Mouse (Mus musculus) liver, adult 2 months (tissue): Measurements from ENCODE around the gene Olfr270. TPM values are rescaled to one million over a fixed set of nuclear protein-coding genes. Genes with fewer than 3 reads are reported as not detected.

Experiments used
- DNase-seq: peaks from one replicate; pipeline ENCODE4 v3.0.0-alpha.2; 2011; ENCODE audit warnings: low read depth, low spot score; ENCODE audit errors: extremely low read depth
- H3K27ac ChIP-seq: fragments of 200-500 bp; replicated peaks from 2 replicates; pipeline ENCODE4 v1.5.1; 2012; ENCODE audit warnings: low read depth, mild to moderate bottlenecking, control low read depth, inconsistent platforms, low read length; ENCODE audit not compliant: insufficient read depth
- H3K27me3 ChIP-seq: fragments of 200-500 bp; 2 replicates; pipeline ENCODE4 v1.6.1; 2012; ENCODE audit warnings: mild to moderate bottlenecking, moderate library complexity, low read length, inconsistent platforms; ENCODE audit not compliant: control insufficient read depth, insufficient read depth
- H3K36me3 ChIP-seq: fragments of 200-500 bp; 2 replicates; pipeline ENCODE4 v1.6.1; 2012; ENCODE audit warnings: low read length, inconsistent platforms; ENCODE audit not compliant: control insufficient read depth, insufficient read depth
- H3K4me1 ChIP-seq: fragments of 200-500 bp; 2 replicates; pipeline ENCODE4 v1.6.1; 2011; ENCODE audit warnings: low read length; ENCODE audit not compliant: control insufficient read depth, insufficient read depth
- H3K4me3 ChIP-seq: fragments of 200-500 bp; 2 replicates; pipeline ENCODE4 v1.5.1; 2011; ENCODE audit warnings: low read depth, mild to moderate bottlenecking, control low read depth, low read length, moderate library complexity; ENCODE audit not compliant: insufficient read depth
- H3K79me2 ChIP-seq: fragments of 200-500 bp; 2 replicates; pipeline ENCODE4 v1.6.1; 2012; ENCODE audit warnings: inconsistent platforms, mild to moderate bottlenecking, low read length, moderate library complexity; ENCODE audit not compliant: control insufficient read depth, insufficient read depth
- H3K9ac ChIP-seq: fragments of 200-500 bp; 2 replicates; pipeline ENCODE4 v1.6.1; 2012; ENCODE audit warnings: low read depth, mild to moderate bottlenecking, control low read depth, inconsistent platforms, low read length
- CTCF ChIP-seq: fragments of 200-500 bp; IDR thresholded peaks from 2 replicates; pipeline ENCODE4 v1.5.1; 2011; ENCODE audit warnings: low read depth, low read length, control low read depth
- POLR2A ChIP-seq: fragments of 200-500 bp; IDR thresholded peaks from 2 replicates; pipeline ENCODE4 v1.6.1; 2011; ENCODE audit warnings: low read length, control low read depth; ENCODE audit not compliant: insufficient read depth; ENCODE audit errors: extremely low read depth
- WGBS: fragments of 180-500 bp; shearing (Covaris S2); methylation state at CpG from one replicate; pipeline ENCODE4 v1.1.7; 2018; 5-methylcytosine and 5-hydroxymethylcytosine counted together
- polyA plus RNA-seq: library from polyadenylated mRNA; depleted of rRNA; stranded (reverse); fragments of >200 nt; gene quantifications from 2 replicates; pipeline ENCODE4 v1.2.3, GENCODE M21; 2012; rRNA removed
- total RNA-seq: library from RNA; depleted of rRNA; stranded (reverse); fragments of >200 nt; gene quantifications from 2 replicates; pipeline ENCODE4 v1.2.3, GENCODE M21; 2014; rRNA removed

The Olfr270 gene
- total RNA-seq = not detected in 2 replicates
- polyA plus RNA-seq = not detected in 2 replicates

DNA sequence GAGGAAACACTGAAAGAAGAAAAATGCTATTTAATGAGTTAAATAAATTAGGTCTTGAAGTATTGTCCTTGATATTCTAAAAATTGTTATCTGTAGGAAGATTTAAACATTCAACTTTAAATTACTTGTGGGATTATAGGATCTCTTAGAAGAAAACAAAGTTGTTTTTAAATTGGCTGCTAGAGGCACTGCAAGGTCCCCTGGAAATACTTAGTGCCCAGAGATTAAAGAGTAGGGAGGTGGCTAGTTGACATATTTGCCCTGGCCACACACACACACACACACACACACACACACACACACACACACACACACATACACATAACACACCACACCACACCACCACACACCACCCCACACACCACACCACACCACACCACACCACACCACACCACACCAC, at the start of gene Olfr270:
Gene Olfr270 (plus strand): TSS at position 301 of the 400 bp plus-strand sequence.
- no peaks in the 10 kb centered on the region for H3K79me2 ChIP-seq
- no peak for TF ChIP-seq POLR2A
- TF ChIP-seq CTCF = no peak
- H3K27me3 ChIP-seq = no peaks in the 10 kb centered on the region
- H3K36me3 ChIP-seq = no peaks in the 10 kb centered on the region
- no peak within 1 kb of the TSS for H3K9ac ChIP-seq
- no peak within 1 kb of the TSS for H3K4me3 ChIP-seq
- DNase-seq = no peak
- H3K4me1 ChIP-seq = no peaks in the 10 kb centered on the region
- H3K27ac ChIP-seq = no peak within 1 kb of the TSS

DNA sequence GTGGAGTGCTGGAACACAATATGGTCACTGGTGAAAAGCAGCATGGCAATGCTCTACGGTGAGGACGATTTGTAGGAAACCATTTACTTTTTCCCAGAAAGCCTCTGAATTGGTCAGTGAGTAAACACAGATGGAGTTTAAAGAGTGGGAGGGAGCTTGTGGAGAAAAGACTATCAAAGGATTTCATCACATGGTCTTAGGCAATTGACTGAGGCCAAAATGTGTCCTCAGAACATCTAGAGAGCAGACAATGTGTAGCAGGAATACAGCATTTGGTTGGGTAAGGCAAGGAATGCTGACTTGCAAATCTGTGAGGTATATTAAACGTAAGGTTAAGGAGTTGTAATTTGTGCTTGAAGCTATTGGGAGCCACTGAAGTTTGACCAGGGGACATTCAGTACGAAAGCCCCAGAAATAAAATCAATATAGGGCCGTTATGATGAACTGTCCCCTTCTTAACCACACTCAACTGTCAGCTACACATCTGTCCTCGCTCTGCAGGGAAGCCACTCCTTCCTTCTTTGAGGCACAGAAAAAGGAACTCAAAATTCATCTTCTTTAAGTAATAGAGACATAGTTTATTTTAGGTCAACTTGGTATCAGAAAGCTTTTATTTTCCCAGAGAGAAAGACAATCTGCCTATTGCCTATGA, 47.6 kb upstream of the Olfr270 start:
- Histone ChIP-seq H3K4me1 (peaks cover 1% of the 10 kb centered on the region; the same call in 1 of the 2 replicates), H3K27me3 (no peaks in the 10 kb centered on the region; the same call in 1 of the 2 replicates), H3K36me3 (no peaks in the 10 kb centered on the region), H3K4me3 (no peak overlapping the region), H3K27ac (no peak overlapping the region), H3K9ac (no peak overlapping the region), H3K79me2 (no peaks in the 10 kb centered on the region)
- TF ChIP-seq POLR2A (no peak), CTCF (no peak)
- WGBS = 26% methylated on average over 6 of the region's 6 CpGs
- peak; percentile 19 for DNase-seq

DNA sequence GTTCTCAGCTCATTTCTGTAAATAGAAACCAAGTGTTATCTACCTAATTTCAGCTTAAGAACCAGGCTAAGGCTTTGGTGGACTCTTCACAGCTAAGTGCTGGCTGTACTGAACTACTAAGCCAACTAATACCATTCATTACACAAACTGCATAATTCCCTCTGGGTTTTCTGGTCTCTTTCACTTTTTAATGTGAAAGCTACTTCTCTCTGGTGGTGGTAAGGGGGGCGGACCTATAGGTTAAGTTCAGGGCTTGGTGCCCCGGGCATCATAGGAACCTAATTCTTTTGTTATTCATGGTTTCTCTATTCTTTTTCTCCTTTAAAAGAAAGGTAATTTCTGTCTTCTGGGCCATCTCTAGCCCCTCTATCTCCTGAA, 47.0 kb upstream of the Olfr270 start:
- WGBS = 84% methylated on average over 2 of the region's 2 CpGs
- no peak for TF ChIP-seq POLR2A
- no peak for TF ChIP-seq CTCF

DNA sequence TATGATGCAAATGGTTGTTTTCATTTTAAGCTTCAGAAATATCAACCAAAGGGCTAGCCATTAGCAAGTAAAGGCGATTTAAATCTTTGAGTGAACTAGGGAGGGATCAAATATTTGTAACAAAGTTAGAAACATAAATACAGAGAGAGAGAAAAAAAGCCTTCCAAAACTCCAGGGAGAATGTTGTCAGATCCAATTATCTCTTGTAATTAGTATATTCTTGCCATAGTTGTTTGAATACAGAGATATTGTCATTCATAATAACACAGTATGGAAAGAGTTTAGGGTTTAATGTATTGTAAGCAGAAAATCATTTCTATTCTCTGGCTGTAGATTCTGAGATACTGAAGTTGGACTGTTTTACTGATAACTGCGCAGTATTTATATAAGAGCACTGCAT, 45.3 kb upstream of the Olfr270 start, which contains the start of gene Olfr272:
Gene Olfr272 (minus strand): TSS at position 101 of the 400 bp plus-strand sequence.
- Histone ChIP-seq H3K27ac (no peak within 1 kb of the TSS), H3K27me3 (no peaks in the 10 kb centered on the region), H3K9ac (no peak within 1 kb of the TSS), H3K4me3 (no peak within 1 kb of the TSS), H3K4me1 (peaks cover 1% of the 10 kb centered on the region; the same call in 1 of the 2 replicates), H3K36me3 (no peaks in the 10 kb centered on the region), H3K79me2 (no peaks in the 10 kb centered on the region)
- no peak for DNase-seq
- TF ChIP-seq POLR2A = no peak
- no peak for TF ChIP-seq CTCF
- 85% methylated on average over 2 of the region's 2 CpGs for WGBS

More for the DNA sequence above, 47.0 kb upstream of the Olfr270 start:
- no peak for DNase-seq
- Histone ChIP-seq H3K79me2 (no peaks in the 10 kb centered on the region), H3K36me3 (no peaks in the 10 kb centered on the region), H3K27me3 (no peaks in the 10 kb centered on the region; the same call in 1 of the 2 replicates), H3K4me3 (no peak overlapping the region), H3K27ac (no peak overlapping the region), H3K9ac (no peak overlapping the region), H3K4me1 (peaks cover 1% of the 10 kb centered on the region; the same call in 1 of the 2 replicates)

DNA sequence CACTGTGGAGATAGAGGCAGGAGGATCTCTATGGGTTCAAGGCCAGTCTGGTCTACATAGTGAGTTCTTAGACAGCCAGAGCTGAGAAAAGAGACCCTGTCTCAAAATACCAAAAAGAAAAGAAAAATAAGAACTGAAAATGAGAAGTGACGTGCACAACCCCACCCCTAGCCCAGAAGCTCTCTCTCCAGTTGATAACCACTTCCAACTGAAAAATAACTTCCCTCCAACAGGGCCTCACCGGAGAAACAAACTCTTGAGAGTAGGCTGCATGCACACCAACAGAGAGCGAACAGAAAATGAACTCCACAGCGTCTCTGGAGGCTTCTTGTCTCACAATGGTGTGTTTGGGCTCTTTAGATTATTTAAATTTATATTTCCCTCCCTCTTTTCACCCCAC, 33.9 kb upstream of the Olfr270 start:
- no peaks in the 10 kb centered on the region for H3K36me3 ChIP-seq
- no peak overlapping the region for H3K9ac ChIP-seq
- WGBS = 87% methylated on average over 4 of the region's 4 CpGs
- no peaks in the 10 kb centered on the region for H3K4me1 ChIP-seq
- H3K4me3 ChIP-seq = no peak overlapping the region
- no peak overlapping the region for H3K27ac ChIP-seq
- DNase-seq = no peak
- H3K27me3 ChIP-seq = no peaks in the 10 kb centered on the region
- no peak for TF ChIP-seq POLR2A
- TF ChIP-seq CTCF = no peak
- H3K79me2 ChIP-seq = no peaks in the 10 kb centered on the region

DNA sequence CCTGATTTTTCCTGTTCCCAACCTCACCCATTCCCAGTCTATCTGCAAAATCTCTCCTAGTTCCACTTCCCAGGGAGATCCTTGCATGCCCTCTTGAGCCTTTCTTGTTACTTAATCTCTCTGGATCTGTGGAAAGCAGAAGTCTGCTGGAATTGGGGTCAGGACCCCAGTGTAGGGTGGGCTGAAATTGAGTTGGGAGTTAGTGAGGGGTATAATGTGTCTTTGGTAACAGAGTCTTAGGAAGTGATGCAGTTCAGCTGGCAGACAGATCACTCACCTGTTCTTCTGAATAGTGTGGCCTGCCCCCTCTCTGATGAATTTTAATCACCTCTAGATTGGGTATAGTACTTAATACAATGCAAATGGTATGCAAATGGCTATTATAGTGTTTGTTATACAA, 17.7 kb upstream of the Olfr270 start:
- no peaks in the 10 kb centered on the region for H3K36me3 ChIP-seq
- no peak overlapping the region for H3K9ac ChIP-seq
- no peak overlapping the region for H3K4me3 ChIP-seq
- TF ChIP-seq CTCF (no peak), POLR2A (no peak)
- no peak for DNase-seq
- H3K27me3 ChIP-seq = no peaks in the 10 kb centered on the region
- H3K79me2 ChIP-seq = no peaks in the 10 kb centered on the region
- no peaks in the 10 kb centered on the region for H3K4me1 ChIP-seq
- no peak overlapping the region for H3K27ac ChIP-seq
